Mouse (Mus musculus) adrenal gland, postnatal 0 days (tissue): Measurements from ENCODE around the gene Plekha4. TPM values are rescaled to one million over a fixed set of nuclear protein-coding genes. Genes with fewer than 3 reads are reported as not detected.

Source experiments
- polyA plus RNA-seq: library from polyadenylated mRNA; unstranded; fragments of >200 nt; fragmentation: Nextera tagmentation; extraction: Ambion mirVana; gene quantifications from 2 replicates; pipeline ENCODE4 v1.2.1, GENCODE M21; 2015

Plekha4 gene
- polyA plus RNA-seq = 8.4 and 12.0 TPM in 2 replicates

GRCm38 (mm10) chr7:45525809-45526473 is at the start of gene Plekha4, which contains the start of gene Ppp1r15a:
Gene Plekha4, plus strand, starts transcription at chr7:45526330.
Gene Ppp1r15a, minus strand, starts transcription at chr7:45526268.

DNA sequence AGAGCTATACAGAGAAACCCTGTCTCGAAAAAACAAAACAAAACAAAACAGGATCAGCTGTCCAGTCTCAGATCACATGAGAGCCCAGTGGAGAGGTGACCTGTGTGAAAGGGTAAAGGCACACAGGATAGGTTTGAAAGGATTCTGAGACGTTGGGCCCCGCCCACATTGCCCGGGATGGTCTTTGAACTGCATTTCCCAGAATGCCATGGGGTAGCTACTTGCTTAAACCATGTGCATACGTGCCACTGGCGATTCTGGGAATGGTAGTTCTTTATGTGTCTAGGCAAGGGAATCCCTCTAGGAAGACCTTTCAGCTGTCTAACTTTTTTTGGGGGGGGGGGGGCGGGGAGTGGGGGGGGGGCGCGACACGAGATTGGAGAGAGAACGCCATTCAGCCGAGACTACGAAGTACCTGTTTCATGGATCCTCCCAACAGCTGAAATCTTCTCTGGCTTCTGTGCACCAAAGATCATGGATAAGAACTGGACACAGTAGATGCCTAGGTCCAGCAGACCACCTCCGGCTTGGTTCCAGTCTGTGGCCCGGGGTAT is 44.7 kb upstream of the Plekha4 start, which contains the start of gene Tulp2:
TSS of gene Tulp2 (plus strand) at position 504 of the 554 bp plus-strand sequence.

DNA sequence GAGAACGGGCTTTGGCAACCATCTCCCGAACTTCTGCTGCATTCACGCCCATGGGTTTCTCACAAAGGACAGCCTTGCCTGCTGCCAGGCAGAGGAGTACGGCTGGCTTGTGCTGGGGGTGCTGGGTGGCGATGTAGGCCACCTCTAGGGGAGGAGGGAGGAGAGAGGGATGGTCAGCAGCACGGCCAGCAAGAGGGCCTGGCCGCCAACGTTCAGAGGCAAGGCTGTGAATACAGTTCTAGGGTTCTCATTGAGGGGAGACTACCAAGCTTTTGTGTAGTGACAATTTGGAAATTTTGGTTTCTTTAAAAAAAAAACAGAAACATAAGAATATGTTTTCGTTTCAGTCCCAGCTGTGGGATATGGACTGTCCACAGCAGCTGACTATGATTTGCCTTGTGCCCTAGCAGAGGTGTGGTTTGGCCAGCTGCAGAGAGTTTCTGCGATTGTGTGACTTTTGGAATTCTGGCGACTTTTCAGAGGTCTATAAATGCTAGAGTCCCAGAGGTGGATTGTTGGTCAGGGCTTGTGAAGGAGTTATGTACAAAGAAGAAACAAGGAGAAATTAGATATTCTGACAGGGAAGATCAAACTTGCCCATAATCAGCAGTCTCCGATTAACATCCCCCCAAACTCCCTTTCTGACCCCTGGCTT is 39.2 kb upstream of the Plekha4 start, which contains the start of gene Gm45808:
TSS of gene Gm45808 (minus strand) at position 51 of the 655 bp plus-strand sequence.

GRCm38 (mm10) chr7:45488293-45489204 is 37.6 kb upstream of the Plekha4 start, which contains the start of gene Dhdh:
Gene Dhdh, minus strand, starts transcription at chr7:45488805.

DNA sequence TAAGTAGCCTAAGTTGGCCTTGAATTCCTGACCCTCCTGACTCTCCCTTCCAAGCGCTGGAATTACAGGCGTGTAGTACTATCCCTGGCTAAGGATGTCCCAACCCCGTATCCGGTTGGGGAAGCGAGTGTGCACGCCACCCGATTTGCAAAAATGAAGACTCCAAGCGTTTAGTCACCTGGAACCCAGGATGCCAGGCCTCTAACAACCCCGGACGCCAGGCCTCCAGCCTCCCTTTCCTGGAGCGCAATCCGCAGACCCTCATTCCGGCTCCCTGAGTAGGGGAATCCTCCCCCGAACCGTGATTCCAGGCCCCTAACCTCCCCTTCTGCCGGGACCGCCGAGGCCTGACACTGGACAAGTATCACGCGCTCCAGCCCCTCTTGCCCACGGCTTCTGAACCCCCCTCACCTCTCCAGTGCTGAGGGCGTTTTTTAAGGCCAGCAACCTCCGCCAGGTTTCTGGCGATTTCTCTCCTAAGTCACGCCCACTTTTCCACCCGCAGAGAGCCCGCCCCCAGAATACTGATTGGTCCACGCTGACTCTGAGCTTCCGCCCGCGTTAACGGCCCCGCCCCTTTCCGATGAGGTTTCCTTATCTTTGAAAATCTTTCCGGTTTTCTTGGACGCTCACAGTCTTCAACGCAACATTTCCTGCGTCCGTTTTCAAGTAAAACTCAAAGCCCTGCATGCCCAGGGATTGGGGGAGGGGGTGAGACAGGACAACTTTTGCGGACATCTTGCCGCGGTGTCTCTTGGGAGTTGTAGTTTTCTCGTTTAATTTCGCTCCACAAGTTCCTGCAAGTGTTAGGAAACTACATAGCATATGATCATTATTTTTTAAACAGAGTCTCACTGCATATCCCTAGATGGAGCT is 16.0 kb upstream of the Plekha4 start, which contains the start of gene Nucb1:
TSS of gene Nucb1 (minus strand) at position 495 of the 876 bp plus-strand sequence.

GRCm38 (mm10) chr7:45554744-45555143 is 28.6 kb downstream of the Plekha4 start, which contains the start of gene Hsd17b14:
Gene Hsd17b14, plus strand, starts transcription at chr7:45554893.

GRCm38 (mm10) chr7:45570103-45570741 is 44.1 kb downstream of the Plekha4 start, which contains the start of gene Bcat2:
Gene Bcat2, plus strand, starts transcription at chr7:45570153.

Other genes starting within 250 kb of the Plekha4 start
- not detected in 2 replicates for gene Slc6a21, start 248.8 kb upstream of the Plekha4 start, polyA plus RNA-seq
- gene Trpm4, start 192.6 kb upstream of the Plekha4 start, polyA plus RNA-seq = 12.4 and 14.0 TPM in 2 replicates
- 0.54 and 1.4 TPM in 2 replicates for gene Hrc, start 191.0 kb upstream of the Plekha4 start, polyA plus RNA-seq
- 2.6 and 3.3 TPM in 2 replicates for gene Ppfia3, start 159.3 kb upstream of the Plekha4 start, polyA plus RNA-seq
- gene Lin7b, start 155.7 kb upstream of the Plekha4 start, polyA plus RNA-seq = 3.1 and 3.2 TPM in 2 replicates
- 67.6 and 113 TPM in 2 replicates for gene Snrnp70, start 130.6 kb upstream of the Plekha4 start, polyA plus RNA-seq
- 0.06 and 0.09 TPM in 2 replicates for gene Kcna7, start 120.7 kb upstream of the Plekha4 start, polyA plus RNA-seq
- gene Ntf5, start 112.6 kb upstream of the Plekha4 start, polyA plus RNA-seq = 0.44 and 0.46 TPM in 2 replicates
- not detected in 2 replicates for gene Lhb, start 105.5 kb upstream of the Plekha4 start, polyA plus RNA-seq
- 7.8 and 11.6 TPM in 2 replicates for gene Gys1, start 91.5 kb upstream of the Plekha4 start, polyA plus RNA-seq
- gene Ruvbl2, start 88.2 kb upstream of the Plekha4 start, polyA plus RNA-seq = 45.5 and 60.2 TPM in 2 replicates
- gene Ftl1, start 66.4 kb upstream of the Plekha4 start, polyA plus RNA-seq = 4,437 and 5,089 TPM in 2 replicates
- 172 and 189 TPM in 2 replicates for gene Bax, start 59.4 kb upstream of the Plekha4 start, polyA plus RNA-seq
- 0.33 and 0.91 TPM in 2 replicates for gene Tulp2, start 44.5 kb upstream of the Plekha4 start, polyA plus RNA-seq
- 0.35 and 0.77 TPM in 2 replicates for gene Gm45808, start 39.5 kb upstream of the Plekha4 start, polyA plus RNA-seq
- 9.9 and 22.7 TPM in 2 replicates for gene Dhdh, start 37.5 kb upstream of the Plekha4 start, polyA plus RNA-seq
- gene Nucb1, start 15.9 kb upstream of the Plekha4 start, polyA plus RNA-seq = 163 and 205 TPM in 2 replicates
- 25.5 and 32.7 TPM in 2 replicates for gene Ppp1r15a, start 62 bp upstream of the Plekha4 start, polyA plus RNA-seq
- 1.1 and 3.2 TPM in 2 replicates for gene Hsd17b14, start 28.6 kb downstream of the Plekha4 start, polyA plus RNA-seq
- gene Bcat2, start 43.8 kb downstream of the Plekha4 start, polyA plus RNA-seq = 58.9 and 92.5 TPM in 2 replicates
- gene Fgf21, start 89.2 kb downstream of the Plekha4 start, polyA plus RNA-seq = 0.57 and 1.8 TPM in 2 replicates
- gene Fut1, start 91.0 kb downstream of the Plekha4 start, polyA plus RNA-seq = 0.17 TPM in 1 of 2 replicates, not detected in the other
- gene Izumo1, start 95.5 kb downstream of the Plekha4 start, polyA plus RNA-seq = 0.21 and 0.27 TPM in 2 replicates
- 7.4 and 12.5 TPM in 2 replicates for gene Rasip1, start 101.2 kb downstream of the Plekha4 start, polyA plus RNA-seq
- gene Mamstr, start 113.6 kb downstream of the Plekha4 start, polyA plus RNA-seq = 5.8 and 7.0 TPM in 2 replicates
- 0.12 and 0.36 TPM in 2 replicates for gene Fut2, start 140.1 kb downstream of the Plekha4 start, polyA plus RNA-seq
- gene Ntn5, start 157.7 kb downstream of the Plekha4 start, polyA plus RNA-seq = 0.25 TPM in 1 of 2 replicates, not detected in the other
- 0.14 and 0.33 TPM in 2 replicates for gene Sec1, start 168.1 kb downstream of the Plekha4 start, polyA plus RNA-seq
- gene Car11, start 173.5 kb downstream of the Plekha4 start, polyA plus RNA-seq = 8.4 and 17.6 TPM in 2 replicates
- gene Dbp, start 178.8 kb downstream of the Plekha4 start, polyA plus RNA-seq = 40.4 and 69.7 TPM in 2 replicates
- 795 and 838 TPM in 2 replicates for gene Rpl18, start 189.1 kb downstream of the Plekha4 start, polyA plus RNA-seq
- gene Sphk2, start 191.7 kb downstream of the Plekha4 start, polyA plus RNA-seq = 13.2 and 16.9 TPM in 2 replicates
- 0.14 and 0.47 TPM in 2 replicates for gene Fam83e, start 194.9 kb downstream of the Plekha4 start, polyA plus RNA-seq
- gene Spaca4, start 199.5 kb downstream of the Plekha4 start, polyA plus RNA-seq = not detected in 2 replicates